Mouse (Mus musculus) spleen, adult 2 months (tissue): ENCODE data around the gene Olfr1394.

ENCODE experiments used
- CTCF ChIP-seq: fragments of 200-500 bp; IDR thresholded peaks from 2 replicates; pipeline ENCODE4 v1.5.1; 2011; ENCODE audit warnings: mild to moderate bottlenecking, inconsistent platforms; ENCODE audit not compliant: insufficient read depth, insufficient read length, insufficient replicate concordance; ENCODE audit errors: extremely low read depth
- POLR2A ChIP-seq: fragments of 200-500 bp; IDR thresholded peaks from 2 replicates; pipeline ENCODE4 v1.6.1; 2011; ENCODE audit warnings: low read depth, low read length, inconsistent platforms

- TF ChIP-seq POLR2A (no peak), CTCF (no peak)
These were observed 41.5 kb upstream of the Olfr1394 start for GRCm38 (mm10) chr11:49112624-49113219.
